Mouse (Mus musculus) left cerebral cortex, postnatal 4 days (tissue): ENCODE results near the gene Cacna1b. TPM values are rescaled to one million over a fixed set of nuclear protein-coding genes. Genes with fewer than 3 reads are reported as not detected.

Experiments
- DNase-seq: peaks from one replicate; pipeline ENCODE4 v3.0.0-alpha.2; 2022
- intact Hi-C: fragments of 180-260 bp; cut with DNase I; formaldehyde crosslinking; loops from one replicate; pipeline ENCODE4 v1.15.1; 2025
- total RNA-seq, 2 experiments: library from RNA; stranded (reverse); gene quantifications; 2 replicates each; pipeline ENCODE4 v1.2.3; 2021

Gene Cacna1b
- total RNA-seq, 2 experiments from 2014 or later: 113 to 119 TPM

- DNase-seq: no peak
- intact Hi-C loops: loop anchor here (10.0 kb wide), 1 partner anchor 1205 kb away; no protein-coding TSS in a partner anchor
These were observed 43.1 kb downstream of the Cacna1b start for GRCm38 (mm10) chr2:24719645-24720379.

DNA sequence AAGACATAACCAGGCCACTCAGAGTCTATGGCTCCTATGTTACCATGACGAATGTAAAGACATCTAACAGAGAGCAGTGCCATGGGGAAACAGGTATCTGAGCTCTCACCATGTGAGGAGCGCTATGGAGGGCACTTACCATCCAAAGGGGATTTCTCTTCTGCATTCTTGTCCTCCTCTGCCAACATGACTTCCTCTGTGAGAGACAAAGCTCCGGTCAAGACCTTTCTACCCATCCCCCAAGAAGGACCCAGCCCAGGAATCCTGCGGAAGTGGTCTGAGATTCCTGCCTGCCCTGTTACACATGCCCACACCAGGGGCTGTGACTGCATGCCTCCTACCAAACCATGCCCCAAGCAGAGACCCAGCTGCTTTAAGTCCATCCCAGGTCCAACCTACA lies 44.0 kb downstream of the Cacna1b start:
- intact Hi-C loops: loop anchor here (10.0 kb wide), 1 partner anchor 1204 kb away; no protein-coding TSS in a partner anchor

GRCm38 (mm10) chr2:24717963-24718362 lies 45.0 kb downstream of the Cacna1b start:
- intact Hi-C loops: loop anchor here (10.0 kb wide), 1 partner anchor 1203 kb away; no protein-coding TSS in a partner anchor
- DNase-seq: no peak

More for the DNA sequence above, 44.0 kb downstream of the Cacna1b start:
- no peak for DNase-seq

DNA sequence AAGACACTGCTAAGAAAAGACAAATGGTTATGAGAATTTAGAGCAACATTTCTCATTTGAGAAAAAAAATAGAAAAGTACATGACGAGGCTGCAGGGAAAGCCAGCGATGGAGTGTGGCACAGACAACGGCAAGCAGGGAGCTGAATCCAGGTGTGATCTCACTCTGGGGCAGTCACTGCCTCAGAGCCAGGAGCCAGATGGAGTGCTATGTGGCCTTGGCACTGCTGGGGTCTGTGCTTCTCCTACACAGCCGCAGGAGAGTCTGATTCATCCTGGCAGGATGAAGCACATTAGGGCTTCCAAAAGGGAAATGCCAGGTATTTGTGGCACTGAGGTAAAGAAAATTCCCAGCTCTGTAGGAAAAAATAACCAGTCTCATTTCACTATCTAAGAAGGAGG lies 45.5 kb downstream of the Cacna1b start:
- no peak for DNase-seq
- intact Hi-C loops: loop anchor here (10.0 kb wide), 1 partner anchor 1203 kb away; no protein-coding TSS in a partner anchor

DNA sequence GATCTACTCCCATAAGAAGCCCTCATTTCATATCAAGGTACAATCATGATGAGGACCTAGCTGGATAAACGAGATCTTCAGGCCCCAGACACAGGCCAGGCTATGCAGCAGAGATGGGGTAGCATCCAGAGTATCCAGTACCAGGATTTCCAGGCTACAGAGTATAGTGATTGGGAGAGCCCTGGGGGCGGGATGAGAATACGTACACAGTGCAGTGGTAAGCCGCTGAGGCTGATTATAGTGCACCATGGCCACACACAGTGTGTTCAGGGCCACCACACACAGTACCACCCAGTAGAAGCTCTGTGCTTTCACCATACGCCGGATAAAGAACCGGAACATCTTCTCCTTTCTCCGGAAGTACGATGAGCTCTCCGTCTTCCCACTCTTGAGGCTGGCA lies 57.0 kb downstream of the Cacna1b start:
- no peak for DNase-seq
- intact Hi-C loops: no loop called here

GRCm38 (mm10) chr2:24702208-24702957 lies 60.6 kb downstream of the Cacna1b start:
- DNase-seq: no peak
- intact Hi-C loops: no loop called here

DNA sequence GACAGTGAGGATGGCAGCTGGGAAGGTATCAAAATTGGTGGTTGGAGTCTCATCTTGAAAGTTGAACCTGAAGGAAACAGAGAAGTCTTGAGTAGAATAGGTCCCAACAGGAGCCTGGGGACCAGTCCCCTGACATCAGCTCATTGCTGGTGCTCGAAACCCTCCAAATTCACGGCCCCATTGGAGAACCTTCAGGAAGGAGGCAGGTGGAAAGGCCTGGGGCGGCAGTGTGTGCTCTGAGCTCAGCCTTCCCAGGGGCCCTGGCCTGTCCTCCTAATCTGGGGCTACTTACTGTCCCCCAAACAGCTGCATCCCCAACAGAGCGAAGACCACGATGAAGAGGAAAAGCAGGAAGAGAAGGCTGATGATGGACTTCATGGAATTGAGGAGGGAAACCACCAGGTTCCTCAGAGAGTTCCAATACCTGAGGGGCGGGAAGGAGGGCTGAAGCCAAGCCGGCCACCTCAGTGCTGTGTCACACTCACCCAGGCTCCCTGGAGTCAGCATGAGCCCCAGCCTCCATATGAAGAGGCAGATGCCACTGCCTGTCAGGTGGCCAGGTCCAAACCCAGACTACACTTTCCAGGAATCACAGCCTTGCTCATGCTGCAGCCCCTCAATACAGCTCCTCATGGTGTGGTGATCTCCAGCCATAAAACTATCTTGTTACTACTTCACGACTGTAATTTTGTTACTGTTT lies 65.5 kb downstream of the Cacna1b start:
- intact Hi-C loops: no loop called here
- DNase-seq: no peak

DNA sequence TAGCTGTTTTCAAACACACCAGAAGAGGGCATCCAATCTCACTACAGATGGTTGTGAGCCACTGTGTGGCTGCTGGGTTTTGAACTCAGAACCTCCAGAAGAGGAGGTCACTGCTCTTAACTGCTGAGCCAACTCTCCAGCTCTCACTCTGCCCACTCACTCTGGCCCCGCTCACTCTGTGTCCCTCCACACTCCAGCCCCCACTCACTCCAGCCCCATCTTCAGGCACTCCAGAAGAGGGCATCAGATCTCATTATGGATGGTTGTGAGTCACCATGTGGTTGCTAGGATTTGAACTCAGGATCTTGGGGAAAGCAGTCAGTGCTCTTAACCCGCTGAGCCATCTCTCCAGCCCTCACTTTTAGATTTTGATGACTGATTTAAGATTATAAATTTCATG lies 70.6 kb downstream of the Cacna1b start:
- DNase-seq: no peak
- intact Hi-C loops: no loop called here

- intact Hi-C loops: no loop called here
- no peak for DNase-seq
These were observed 72.6 kb downstream of the Cacna1b start for GRCm38 (mm10) chr2:24690356-24690755.

GRCm38 (mm10) chr2:24685347-24685746 lies 77.6 kb downstream of the Cacna1b start:
- intact Hi-C loops: no loop called here
- DNase-seq: no peak

GRCm38 (mm10) chr2:24684796-24685195 lies 78.2 kb downstream of the Cacna1b start:
- DNase-seq: no peak
- intact Hi-C loops: no loop called here

DNA sequence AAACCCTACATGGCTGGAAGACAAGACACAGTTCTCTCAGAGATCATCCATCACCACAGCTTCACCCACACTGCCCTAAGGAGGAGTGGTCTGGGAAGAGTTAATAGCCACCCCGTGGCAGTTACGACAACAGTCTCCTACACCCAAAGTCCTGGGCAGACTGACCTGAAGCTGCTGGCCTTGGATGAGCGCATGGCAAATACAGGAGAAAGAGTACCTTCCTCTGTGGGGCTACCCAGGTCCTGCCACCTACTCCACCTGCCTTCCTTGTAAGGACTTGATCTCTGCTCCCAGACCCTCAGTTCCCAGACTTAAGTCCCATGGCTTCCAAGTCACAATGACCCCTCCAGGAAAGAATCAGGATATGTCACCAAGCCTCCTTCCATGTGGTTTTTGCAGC lies 79.7 kb downstream of the Cacna1b start:
- intact Hi-C loops: no loop called here
- no peak for DNase-seq

DNA sequence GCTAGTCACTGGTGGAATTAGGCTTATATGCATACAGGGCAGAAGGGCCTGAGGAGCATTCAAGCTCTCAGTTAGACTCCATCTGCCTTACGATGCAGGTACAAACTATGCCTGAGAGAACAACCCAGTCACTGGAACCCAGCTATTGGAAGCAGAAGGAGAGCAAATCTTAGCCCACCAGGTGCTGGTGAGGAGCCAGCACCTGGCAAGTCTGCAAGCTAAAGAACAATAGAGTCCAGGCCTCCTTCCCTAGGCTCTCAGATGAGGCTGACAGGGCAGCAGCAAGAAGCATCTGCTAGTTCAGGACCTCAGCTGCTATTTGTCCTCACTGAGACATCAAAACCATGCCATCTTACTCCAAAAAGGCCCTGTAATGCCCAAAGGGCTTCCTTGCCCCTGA lies 82.2 kb downstream of the Cacna1b start:
- peak; percentile 35 for DNase-seq
- intact Hi-C loops: no loop called here

DNA sequence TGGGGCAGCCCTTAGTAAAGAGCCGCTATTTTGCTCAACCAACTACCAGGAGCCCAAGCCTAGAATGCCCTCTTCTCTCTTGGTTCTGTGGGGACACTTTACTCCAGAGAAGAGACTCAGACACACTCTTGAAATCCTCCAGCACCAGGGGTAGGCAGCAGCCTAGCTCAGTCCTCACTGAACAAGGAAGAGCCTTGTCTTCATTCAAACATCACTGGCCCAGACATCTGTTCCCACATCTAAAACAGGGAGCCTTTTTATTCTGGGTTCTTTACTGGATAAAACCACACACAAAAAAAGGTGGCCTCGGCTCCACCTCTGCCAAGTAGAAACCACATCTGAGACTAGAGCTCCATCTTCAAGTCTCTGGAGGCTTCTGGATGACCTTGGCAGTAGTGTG lies 82.8 kb downstream of the Cacna1b start:
- intact Hi-C loops: no loop called here

DNA sequence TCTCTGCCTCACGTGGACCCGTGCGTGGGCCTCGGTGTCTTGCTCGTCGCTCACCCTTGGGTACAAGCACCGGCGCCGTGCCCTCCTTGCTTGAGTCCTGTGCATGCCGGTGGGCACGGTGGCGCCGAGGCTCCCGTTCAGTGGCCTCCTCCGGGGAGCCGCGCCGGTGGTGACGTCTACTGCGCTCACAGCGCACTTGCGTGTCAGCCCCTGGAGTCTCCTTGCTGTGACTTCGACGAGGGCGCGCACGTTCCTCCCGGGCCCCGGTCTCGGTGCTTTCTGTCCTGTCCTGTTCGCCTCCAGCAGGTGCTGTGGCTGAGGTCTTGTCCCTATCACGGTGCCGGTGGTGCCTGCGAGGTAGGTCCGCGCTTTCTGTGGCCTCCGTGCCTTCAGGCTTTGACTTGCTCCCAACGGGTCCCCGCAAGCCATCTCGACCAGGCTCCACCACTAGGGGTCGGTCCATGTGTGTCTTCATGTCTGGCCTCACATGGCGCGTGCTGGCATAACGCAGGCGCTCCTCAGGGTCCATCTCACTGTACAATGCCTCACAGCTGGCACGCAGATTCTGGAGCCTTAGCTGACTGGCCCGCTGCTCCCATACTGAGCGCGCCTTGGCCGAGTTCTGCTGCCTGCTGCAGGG lies 83.8 kb downstream of the Cacna1b start:
- intact Hi-C loops: no loop called here
- peak; percentile 77 for DNase-seq

More for the DNA sequence above, 82.8 kb downstream of the Cacna1b start:
- no peak for DNase-seq

- intact Hi-C loops: no loop called here
- no peak for DNase-seq
These were observed 84.4 kb downstream of the Cacna1b start for GRCm38 (mm10) chr2:24678538-24678937.

- intact Hi-C loops: no loop called here
- no peak for DNase-seq
These were observed 84.8 kb downstream of the Cacna1b start for GRCm38 (mm10) chr2:24678110-24678509.

GRCm38 (mm10) chr2:24677629-24678028 lies 85.3 kb downstream of the Cacna1b start:
- no peak for DNase-seq
- intact Hi-C loops: no loop called here

GRCm38 (mm10) chr2:24674432-24675006 lies 88.4 kb downstream of the Cacna1b start:
- intact Hi-C loops: no loop called here
- no peak for DNase-seq

GRCm38 (mm10) chr2:24668598-24668997 lies 94.4 kb downstream of the Cacna1b start:
- no peak for DNase-seq
- intact Hi-C loops: no loop called here
